Mouse (Mus musculus): ENCODE data around the gene Pold2.

Pold2 gene

DNA sequence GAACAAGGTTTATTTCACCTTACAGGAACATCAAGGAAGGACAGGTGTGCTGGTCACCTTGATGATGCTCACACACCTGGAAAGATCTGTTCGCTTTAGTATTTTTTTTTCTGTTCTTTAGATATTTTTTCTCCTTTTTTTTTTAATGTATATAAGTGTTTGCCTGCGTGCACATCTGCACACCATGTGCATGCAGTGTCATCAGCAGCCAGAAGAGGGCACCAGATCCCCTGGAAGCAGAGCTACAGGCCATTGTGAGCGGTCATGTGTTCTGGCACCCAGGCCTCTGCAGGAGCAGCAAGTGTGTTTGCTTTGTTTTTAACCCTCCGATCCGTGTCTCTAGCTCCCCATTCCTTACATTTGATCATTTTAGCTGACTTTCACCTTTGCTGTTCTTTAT, 1.8 kb upstream of the Pold2 start:
- ChIA-PET POLR2A (interaction anchor here in 3 of 4 experiments (0.5 to 4.9 kb wide), 36 partner anchors 12 to 565 kb away, joined by 3 to 22 read pairs (median 3); partner anchors contain the start of genes Dbnl (in 2 of the 3), Gck (in 2 of the 3), Myl7 (in 1 of the 3) and Polm (in 1 of the 3)), CTCF (interaction anchor here (0.6 to 2.5 kb wide), 44 partner anchors 11 to 500 kb away, joined by 3 to 15 read pairs (median 4); partner anchors contain the start of genes Ykt6 (in 3 of the 4), Dbnl (in 2 of the 4), Myl7 (in 1 of the 4) and Polm (in 1 of the 4))

DNA sequence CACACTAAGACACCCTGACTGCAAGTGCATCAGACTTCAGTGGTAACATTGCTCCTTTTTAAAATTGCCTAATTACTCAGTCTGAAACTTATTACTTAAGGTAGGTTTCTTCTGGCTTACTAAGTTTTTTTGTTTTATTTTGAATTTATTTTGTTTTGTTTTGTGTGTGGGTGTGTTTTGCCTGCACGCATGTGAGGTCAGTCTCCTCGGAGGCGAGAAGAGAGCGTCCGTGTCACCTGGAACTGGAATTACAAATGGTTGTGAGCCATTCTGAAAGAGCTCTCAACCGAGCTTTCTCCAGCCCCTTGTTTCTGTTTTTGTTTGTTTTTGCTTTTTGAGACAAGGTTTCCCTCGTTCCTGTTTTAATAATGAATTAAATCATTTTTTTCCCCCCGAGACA, 569 bp upstream of the Pold2 start:
- ChIA-PET POLR2A (interaction anchor here in 3 of 4 experiments (0.6 to 4.9 kb wide), 31 partner anchors 8 to 566 kb away, joined by 3 to 22 read pairs (median 4); partner anchors contain the start of genes Dbnl (in 3 of the 3), Polm (in 2 of the 3), Urgcp (in 2 of the 3) and Aebp1 (in 1 of the 3)), CTCF (interaction anchor here (0.6 to 3.1 kb wide), 11 partner anchors 8 to 381 kb away, joined by 3 to 17 read pairs (median 8); partner anchors contain the start of genes Dbnl (in 1 of the 4) and Myl7 (in 1 of the 4))

DNA sequence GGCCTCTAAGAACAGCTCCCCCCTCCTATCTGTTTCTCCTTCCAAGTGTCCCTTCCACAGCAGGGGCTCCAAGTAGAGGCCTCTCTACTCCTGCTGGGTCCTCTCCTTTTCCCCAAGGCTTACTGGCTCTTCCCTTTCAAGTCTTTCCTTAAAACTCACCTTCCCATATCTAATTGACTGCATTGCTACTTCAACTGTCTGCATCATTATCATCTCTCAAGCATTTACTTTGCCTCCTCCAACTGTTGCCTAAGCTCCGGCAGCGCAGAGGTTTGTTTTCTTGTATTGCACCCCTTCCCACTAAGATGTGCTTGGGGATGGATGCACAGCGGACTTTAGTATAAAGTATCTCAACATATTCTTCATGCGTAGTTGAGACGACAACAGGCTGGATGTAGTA, 671 bp downstream of the Pold2 start:
- ChIA-PET CTCF (interaction anchor here (0.6 to 3.1 kb wide), 11 partner anchors 9 to 321 kb away, joined by 3 to 19 read pairs (median 3); partner anchors contain the start of genes Aebp1 (in 1 of the 4) and Ykt6 (in 1 of the 4)), POLR2A (interaction anchor here (0.6 to 4.9 kb wide), 34 partner anchors 9 to 496 kb away, joined by 3 to 22 read pairs (median 4); partner anchors contain the start of genes Dbnl (in 2 of the 4), Polm (in 2 of the 4), Urgcp (in 2 of the 4) and Mrps24 (in 1 of the 4))

DNA sequence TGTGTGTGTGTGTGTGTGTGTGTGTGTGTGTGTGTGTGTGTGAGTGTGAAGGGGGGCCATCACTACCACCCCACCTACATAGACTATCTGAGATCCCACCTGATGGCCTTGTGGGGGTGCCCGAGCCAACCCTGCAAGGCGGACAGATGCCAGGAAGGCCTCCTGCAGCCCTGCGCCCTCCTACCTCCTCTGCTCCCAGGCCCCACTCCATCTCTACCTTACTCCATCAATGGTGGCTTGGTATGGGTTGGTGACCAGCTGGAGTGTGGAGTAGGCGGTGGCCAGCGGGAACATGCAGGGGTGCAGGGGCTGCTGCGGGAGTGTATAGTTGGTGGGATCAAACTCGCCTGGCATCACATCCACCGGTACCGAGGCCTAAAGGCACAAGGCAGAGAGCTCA, 4.9 kb downstream of the Pold2 start:
- ChIA-PET CTCF (interaction anchor here in 1 of 4 experiments (1.4 kb wide), 1 partner anchor 13 kb away, joined by 7 read pairs; no protein-coding TSS in a partner anchor), POLR2A (interaction anchor here in 2 of 4 experiments (0.7 to 1.3 kb wide), 3 partner anchors 12 to 71 kb away, joined by 3 read pairs; no protein-coding TSS in a partner anchor)

DNA sequence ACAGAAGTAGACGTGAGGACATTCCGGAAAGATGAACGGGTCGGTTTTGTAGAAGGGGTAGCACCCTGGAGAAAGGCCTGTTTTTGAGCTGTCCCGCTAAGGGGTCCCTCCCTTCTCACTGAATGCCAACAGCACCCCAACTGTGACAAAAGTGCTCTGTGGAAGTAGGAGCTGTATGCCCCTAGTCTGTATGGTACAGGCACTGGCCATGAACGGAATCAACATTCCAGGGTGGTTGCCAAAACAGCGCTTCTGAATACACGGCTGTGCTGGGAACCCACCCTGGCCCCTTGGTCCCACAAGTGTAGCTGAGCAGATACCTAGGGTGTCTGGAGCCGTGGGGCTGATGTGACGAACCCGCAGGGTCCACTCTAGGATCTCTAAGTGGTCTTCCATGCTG, 5.4 kb downstream of the Pold2 start:
- ChIA-PET POLR2A (interaction anchor here in 2 of 4 experiments (0.7 to 1.3 kb wide), 4 partner anchors 12 to 74 kb away, joined by 3 read pairs; no protein-coding TSS in a partner anchor), CTCF (interaction anchor here in 1 of 4 experiments (1.4 kb wide), 1 partner anchor 14 kb away, joined by 7 read pairs; no protein-coding TSS in a partner anchor)

DNA sequence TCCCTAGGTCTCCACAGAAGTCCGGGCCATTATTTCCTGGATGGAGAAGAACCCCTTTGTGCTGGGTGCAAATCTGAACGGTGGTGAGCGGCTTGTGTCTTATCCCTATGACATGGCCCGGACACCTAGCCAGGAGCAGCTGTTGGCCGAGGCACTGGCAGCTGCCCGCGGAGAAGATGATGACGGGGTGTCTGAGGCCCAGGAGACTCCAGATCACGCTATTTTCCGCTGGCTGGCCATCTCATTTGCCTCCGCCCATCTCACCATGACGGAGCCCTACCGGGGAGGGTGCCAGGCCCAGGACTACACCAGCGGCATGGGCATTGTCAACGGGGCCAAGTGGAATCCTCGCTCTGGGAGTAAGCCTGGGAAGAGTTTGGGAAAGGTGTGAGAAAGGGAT, 8.0 kb downstream of the Pold2 start:
- ChIA-PET CTCF (interaction anchor here in 1 of 4 experiments (1.2 kb wide), 1 partner anchor 16 kb away, joined by 3 read pairs; no protein-coding TSS in a partner anchor), POLR2A (interaction anchor here in 2 of 4 experiments (1.1 to 3.0 kb wide), 4 partner anchors 8 to 68 kb away, joined by 3 to 21 read pairs (median 7); partner anchors contain the start of gene Pold2 (in 1 of the 2))

DNA sequence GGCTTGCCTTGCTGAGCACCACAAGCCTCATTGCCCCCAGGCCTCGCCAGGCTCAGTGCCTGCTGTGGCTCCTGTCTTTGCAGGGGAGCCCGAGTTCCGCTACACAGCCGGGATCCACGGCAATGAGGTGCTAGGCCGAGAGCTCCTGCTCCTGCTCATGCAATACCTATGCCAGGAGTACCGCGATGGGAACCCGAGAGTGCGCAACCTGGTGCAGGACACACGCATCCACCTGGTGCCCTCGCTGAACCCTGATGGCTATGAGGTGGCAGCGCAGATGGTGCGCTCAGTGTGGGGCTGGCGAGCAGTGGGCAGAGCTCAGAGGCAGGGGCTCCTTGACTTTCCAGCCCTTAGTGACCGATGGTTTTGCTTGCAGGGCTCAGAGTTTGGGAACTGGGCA, 8.8 kb downstream of the Pold2 start:
- CTCF ChIA-PET = interaction anchor here in 2 of 4 experiments (0.9 to 1.7 kb wide), 2 partner anchors 16 to 17 kb away, joined by 3 to 5 read pairs; no protein-coding TSS in a partner anchor

DNA sequence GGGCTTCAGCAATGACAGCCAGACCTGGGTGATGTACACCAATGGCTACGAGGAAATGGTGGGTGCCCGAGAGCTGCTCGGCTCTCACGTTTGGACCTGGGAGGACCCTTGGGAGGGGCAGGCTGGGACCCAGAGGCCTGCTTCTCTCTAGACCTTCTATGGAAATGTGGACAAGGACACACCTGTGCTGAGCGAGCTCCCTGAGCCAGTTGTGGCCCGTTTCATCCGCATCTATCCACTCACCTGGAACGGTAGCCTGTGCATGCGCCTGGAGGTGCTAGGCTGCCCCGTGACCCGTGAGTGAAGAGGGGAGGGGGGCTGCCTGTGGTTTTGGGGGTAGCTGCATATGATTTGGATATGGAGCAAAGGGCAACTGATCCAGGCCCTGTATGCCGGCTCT, 9.8 kb downstream of the Pold2 start:
- ChIA-PET CTCF (interaction anchor here in 3 of 4 experiments (0.6 to 1.7 kb wide), 5 partner anchors 9 to 18 kb away, joined by 3 to 5 read pairs (median 4); no protein-coding TSS in a partner anchor), POLR2A (interaction anchor here (0.9 to 3.0 kb wide), 15 partner anchors 8 to 348 kb away, joined by 3 to 21 read pairs (median 4); partner anchors contain the start of genes Pold2 (in 1 of the 4) and Xbp1 (in 1 of the 4))

More for the DNA sequence above, 8.8 kb downstream of the Pold2 start:
- POLR2A ChIA-PET = interaction anchor here in 3 of 4 experiments (0.5 to 3.0 kb wide), 12 partner anchors 8 to 1164 kb away, joined by 3 to 21 read pairs (median 4); partner anchors contain the start of genes Pold2 (in 1 of the 3) and Xbp1 (in 1 of the 3)

DNA sequence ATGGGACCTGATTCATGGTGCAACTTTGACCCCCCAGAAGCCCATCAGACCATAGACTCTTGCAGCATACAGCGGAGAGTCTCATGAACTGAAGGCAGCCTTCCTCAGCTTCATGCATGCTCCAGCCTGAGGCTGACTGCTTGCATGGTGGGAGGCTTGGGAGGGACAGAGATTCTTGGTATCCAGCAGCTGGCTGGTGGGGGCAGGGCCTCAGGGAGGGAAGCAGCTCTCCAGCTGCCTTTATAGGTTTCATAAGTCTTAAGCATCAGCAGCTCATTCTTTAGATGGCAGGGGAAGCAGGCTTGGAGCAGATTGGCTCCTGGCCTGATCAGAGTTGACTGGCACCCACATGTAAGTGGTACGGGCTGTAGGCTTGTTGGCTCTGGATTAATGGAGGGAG, 10.9 kb downstream of the Pold2 start:
- POLR2A ChIA-PET = interaction anchor here in 3 of 4 experiments (0.6 to 3.0 kb wide), 9 partner anchors 10 to 201 kb away, joined by 3 to 15 read pairs (median 4); partner anchors contain the start of genes Pold2 (in 1 of the 3) and Ykt6 (in 1 of the 3)
- CTCF ChIA-PET = interaction anchor here in 1 of 4 experiments (0.6 kb wide), 1 partner anchor 1682 kb away, joined by 3 read pairs; no protein-coding TSS in a partner anchor

DNA sequence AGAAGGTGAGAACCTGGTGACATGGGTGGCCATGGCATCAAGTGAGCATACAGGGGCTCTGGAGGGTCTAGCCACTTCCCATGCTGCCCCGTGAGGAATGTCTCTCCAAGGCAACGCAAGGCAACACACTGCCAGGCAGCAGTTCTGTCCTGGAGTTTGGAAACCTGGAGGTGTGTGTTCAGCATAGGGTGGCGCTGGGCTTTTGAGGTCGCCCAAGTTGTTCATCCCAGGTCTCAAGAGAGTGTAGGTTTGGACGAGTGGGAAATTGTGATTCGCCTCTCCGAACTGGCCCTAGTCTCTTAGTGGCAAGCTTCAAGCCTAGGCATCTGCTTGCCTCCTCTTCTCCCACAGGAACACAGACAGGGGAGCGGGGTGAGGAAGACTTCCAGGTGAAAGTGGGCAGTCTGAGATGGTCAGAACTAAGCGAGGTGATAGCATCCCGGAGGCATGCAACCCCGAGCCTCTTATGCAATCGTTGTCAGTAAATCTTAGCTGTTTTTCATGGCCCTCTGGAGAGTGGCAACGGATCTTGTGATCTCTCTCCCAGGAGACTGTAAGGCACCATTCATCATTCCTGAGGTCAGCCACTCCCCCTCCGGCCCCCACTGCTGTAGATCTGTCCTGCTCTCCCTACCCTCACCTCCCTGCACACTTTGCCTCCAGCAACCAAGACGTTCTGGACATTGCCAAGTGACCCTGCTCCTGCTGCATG, 15.5 kb downstream of the Pold2 start:
- ChIA-PET POLR2A (interaction anchor here in 3 of 4 experiments (0.6 to 2.0 kb wide), 7 partner anchors 13 to 127 kb away, joined by 3 to 6 read pairs (median 4); no protein-coding TSS in a partner anchor), CTCF (interaction anchor here in 1 of 4 experiments (1.0 to 2.0 kb wide), 2 partner anchors 24 kb away, joined by 3 to 8 read pairs; no protein-coding TSS in a partner anchor)

DNA sequence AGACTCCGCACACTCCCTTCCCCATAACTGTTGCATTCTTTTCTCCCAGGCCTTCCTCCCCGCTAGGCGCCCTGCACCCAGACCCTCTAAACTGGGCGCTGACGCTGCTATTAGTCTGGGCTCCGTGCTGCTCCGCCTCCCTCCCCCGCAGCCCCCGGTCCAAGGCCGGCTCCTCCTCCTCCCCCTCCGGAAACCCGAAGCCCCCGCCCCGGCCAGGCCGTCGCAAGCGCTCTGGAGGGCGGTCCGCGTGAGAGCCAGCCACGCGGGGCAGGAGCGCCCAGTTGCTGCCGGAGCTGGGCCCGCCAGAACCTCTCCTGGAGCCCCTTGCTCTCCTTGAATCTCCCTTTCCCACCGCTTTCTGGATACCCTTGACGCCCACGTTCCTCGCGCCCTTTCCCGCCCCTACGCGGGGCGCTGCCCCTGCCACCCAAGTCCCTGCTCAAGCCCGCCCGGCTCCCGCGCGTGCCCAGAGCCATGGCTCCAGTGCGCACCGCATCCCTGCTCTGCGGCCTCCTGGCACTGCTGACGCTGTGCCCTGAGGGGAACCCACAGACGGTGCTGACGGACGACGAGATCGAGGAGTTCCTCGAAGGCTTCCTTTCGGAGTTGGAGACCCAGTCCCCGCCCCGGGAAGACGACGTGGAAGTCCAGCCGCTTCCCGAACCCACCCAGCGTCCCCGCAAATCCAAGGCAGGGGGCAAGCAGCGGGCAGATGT, 16.3 kb downstream of the Pold2 start, which contains the start of gene Aebp1:
TSS of gene Aebp1 (plus strand) at position 270 of the 716 bp plus-strand sequence.
- POLR2A ChIA-PET = interaction anchor here in 3 of 4 experiments (0.7 to 2.0 kb wide), 9 partner anchors 11 to 35 kb away, joined by 3 to 6 read pairs (median 4); no protein-coding TSS in a partner anchor
- CTCF ChIA-PET = interaction anchor here in 3 of 4 experiments (0.7 to 2.0 kb wide), 3 partner anchors 16 to 24 kb away, joined by 3 to 8 read pairs (median 6); no protein-coding TSS in a partner anchor

DNA sequence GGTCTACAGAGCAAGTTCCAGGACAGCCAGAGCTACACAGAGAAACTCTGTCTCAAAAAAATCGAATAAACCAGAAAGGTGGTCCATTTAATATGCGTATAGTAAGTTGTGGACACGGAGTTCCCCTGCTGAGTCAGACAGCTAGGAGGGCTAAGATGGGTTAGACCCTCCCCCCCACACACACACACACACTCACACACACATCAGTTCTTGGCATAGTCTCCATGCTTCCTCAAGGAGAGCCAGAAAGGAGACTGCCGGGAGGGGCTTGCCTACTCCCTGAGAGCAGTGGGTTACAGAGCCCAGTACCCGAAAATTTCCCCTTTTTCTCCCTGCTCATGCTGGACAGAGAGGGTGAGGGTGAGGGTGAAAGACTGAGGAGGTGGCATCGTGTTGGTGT, 17.5 kb downstream of the Pold2 start:
- ChIA-PET CTCF (interaction anchor here (0.6 to 2.0 kb wide), 4 partner anchors 20 to 52 kb away, joined by 3 to 8 read pairs (median 5); no protein-coding TSS in a partner anchor), POLR2A (interaction anchor here in 2 of 4 experiments (0.6 to 1.2 kb wide), 5 partner anchors 8 to 73 kb away, joined by 3 to 5 read pairs (median 3); partner anchors contain the start of gene Dbnl (in 1 of the 2))

DNA sequence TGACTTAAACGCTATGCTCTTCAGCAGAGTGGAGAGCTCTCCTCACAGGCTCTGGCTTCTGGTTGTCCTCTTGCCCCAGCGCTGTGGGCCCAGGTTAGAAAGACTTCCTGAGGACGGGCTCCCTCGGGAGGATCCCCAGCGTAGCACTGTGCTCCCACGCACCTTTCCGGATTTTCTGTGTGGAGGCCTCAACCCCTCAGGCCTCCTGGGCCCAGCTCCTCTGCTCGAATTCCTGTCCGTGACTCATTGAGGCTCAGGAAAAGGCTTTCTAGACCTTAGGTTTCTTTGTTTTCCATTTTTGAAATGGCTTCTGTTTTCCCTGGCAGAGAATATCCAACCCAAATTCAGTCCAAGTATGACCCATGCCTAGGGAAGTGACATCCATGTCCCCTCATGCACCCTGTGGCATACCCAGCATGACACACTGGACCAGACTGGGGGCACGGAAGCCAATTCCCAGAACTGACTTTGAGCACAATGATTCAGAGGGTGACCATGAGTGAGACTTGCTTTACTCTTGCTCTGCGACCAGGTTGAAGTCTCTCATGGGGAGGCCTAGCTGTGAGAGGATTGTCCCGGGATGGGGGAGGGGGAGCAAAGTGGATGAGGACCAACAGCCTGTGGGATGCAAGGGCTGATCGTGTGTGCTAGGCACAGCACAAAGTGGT, 18.1 kb downstream of the Pold2 start:
- POLR2A ChIA-PET = interaction anchor here in 2 of 4 experiments (1.1 to 1.9 kb wide), 4 partner anchors 9 to 72 kb away, joined by 3 to 9 read pairs (median 5); partner anchors contain the start of genes Dbnl (in 1 of the 2) and Polm (in 1 of the 2)

DNA sequence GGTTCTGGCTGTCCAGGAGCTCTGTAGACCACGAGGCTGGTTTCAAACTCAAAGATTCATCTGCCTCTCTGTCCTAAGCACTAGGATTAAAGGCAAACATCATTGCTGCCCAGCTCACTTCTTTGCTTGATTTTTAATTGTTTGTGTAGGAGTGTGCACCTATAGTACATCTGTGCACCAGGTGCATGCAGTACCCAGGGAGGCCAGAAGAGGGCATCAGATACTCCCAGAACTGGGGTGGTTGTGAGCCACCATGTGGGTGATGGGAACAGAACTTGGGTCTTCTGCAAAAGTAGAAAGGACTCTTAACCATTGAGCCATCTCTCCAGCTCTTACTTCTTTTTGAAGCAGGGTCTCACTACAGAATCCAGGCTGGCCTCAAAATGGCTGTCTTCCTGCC, 19.4 kb downstream of the Pold2 start:
- CTCF ChIA-PET = interaction anchor here in 3 of 4 experiments (0.5 to 1.9 kb wide), 7 partner anchors 9 to 647 kb away, joined by 3 to 9 read pairs (median 3); partner anchors contain the start of gene Ykt6 (in 1 of the 3)

More for the DNA sequence above, 18.1 kb downstream of the Pold2 start:
- CTCF ChIA-PET = interaction anchor here in 2 of 4 experiments (1.0 to 1.9 kb wide), 2 partner anchors 20 to 26 kb away, joined by 3 to 9 read pairs (median 4); no protein-coding TSS in a partner anchor

DNA sequence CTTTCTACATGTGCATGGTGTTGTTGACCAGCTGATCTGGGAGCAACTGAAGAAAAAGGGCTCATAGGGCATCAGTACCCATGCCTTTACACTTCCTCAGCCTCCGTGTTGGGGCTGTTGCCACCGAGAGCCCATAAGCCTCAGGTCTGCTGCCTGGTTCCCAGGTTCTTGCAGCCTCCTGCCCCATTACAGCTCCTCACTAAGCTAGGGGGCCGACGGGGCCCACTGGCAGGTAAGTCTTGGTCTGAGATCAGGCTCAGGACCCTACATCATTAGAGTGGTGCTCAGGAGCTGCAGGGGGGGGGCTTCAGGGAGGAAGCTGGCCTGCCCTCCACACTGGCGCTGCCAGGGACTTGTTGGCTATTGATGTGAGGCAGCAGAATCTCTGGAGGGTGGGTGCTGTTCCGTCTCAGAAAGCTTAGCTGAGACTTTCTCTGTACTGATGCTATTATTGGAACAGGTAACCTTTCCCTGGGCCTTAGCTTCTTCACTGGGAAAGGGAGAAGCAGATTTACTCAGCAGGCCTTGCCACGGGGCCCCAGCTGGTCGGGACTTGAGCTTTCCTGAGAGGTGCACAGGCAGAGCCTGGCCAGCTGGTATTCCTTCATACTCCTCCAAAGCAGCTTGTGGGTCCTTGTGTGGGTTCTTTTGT, 21.5 kb downstream of the Pold2 start:
- CTCF ChIA-PET = interaction anchor here (0.6 to 1.7 kb wide), 9 partner anchors 23 to 1586 kb away, joined by 3 to 7 read pairs (median 3); no protein-coding TSS in a partner anchor
- POLR2A ChIA-PET = interaction anchor here in 2 of 4 experiments (0.6 to 2.3 kb wide), 13 partner anchors 10 to 95 kb away, joined by 3 to 10 read pairs (median 4); partner anchors contain the start of genes Polm (in 1 of the 2) and Urgcp (in 1 of the 2)

More for the DNA sequence above, 19.4 kb downstream of the Pold2 start:
- POLR2A ChIA-PET = interaction anchor here in 2 of 4 experiments (0.7 to 1.9 kb wide), 4 partner anchors 19 to 381 kb away, joined by 3 to 9 read pairs (median 4); partner anchors contain the start of gene Polm (in 1 of the 2)

Measured in embryonic stem cell, embryonic (primary cell).